Mouse (Mus musculus) telencephalon, adult 2 months (tissue): ENCODE results near the gene Clec4f.
A peak's percentile ranks its signal among the peaks of the same experiment; 100 is the strongest.
"Not testable (repeated sequence)": the region's sequence is repeated elsewhere in the genome, so short reads cannot be mapped to it uniquely, and the experiment has no call there.

Experiments
- DNase-seq: peaks from one replicate; pipeline ENCODE4 v3.0.0-alpha.2; 2011; ENCODE audit warnings: low read depth, low spot score

Gene Clec4f

DNA sequence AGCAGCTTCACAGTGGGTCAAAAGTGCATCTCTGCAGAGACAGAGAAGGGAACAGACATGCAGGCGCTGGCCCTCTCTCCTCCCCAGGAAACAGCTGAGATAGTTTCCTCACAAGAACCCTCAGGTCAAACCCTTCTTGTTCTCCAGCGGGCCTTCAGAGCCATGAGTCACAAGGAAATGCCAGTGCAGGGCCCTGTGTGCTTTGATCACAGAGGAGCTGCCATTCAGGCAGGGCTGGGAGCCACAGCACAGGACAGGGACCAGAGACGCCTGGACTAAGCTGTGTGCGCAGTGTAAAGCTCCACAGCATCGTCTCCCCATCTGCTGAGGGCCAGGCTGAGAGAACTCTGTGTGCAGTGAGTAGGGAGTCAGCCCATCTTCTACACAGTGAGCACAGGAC is 21.9 kb downstream of the Clec4f start:
- not testable (repeated sequence) for DNase-seq

DNA sequence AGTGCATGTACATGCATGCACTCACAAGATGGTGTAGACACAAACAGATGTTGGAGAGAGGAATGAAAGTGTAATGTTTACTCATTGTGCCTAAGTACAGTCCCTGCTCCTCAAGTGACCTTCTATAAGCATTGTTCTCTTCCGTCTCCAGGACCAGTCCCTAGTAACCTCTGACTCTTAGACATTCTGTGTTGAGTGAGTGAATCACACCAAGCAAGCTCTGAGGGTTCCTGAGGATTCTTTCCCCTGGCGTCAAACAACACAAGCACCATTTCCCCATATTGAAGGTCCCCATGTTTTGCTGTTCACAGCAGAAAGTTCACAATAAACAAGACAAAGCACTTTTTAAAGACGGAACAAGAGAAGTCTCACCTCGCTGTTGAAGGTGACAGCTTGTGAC is 24.2 kb downstream of the Clec4f start:
- no peak for DNase-seq

DNA sequence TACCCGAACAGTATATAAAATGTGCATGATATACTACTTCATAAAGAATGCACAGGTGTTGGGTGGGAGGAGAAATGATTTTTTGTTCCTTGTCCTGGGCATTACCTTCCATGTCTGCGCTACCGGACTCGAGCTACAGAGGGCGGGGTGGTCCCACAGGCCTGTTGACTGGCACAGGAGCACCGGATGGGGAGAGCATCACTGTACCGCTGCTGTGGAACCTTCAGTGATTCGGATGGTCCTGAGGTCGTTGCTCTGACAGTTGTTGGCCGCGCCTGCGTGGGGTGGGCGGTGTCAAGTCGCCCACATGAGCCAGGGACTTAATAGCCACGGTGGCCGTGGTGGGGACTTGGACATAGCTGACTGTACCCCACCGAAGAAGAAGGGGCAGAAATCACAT is 29.2 kb downstream of the Clec4f start:
- no peak for DNase-seq

DNA sequence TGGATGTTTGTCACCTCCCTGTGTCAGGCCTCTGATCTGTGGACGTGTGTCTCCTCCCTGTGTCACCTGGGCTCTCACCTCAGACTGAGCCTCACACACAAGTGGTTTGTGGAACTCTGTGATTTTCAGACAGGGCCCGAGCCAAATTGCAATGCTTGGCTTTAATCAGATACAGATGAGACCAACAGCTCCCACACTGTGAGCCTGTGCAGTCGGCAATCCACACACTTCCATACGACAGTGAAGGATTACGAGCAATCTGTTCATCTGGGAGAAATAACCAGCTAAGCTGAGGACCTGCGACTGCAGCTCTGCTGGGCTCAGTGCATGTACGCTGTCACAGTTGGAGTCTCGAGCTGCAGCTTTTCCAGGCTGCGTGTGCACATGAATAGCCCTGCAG is 36.0 kb downstream of the Clec4f start:
- peak; percentile 9 for DNase-seq

DNA sequence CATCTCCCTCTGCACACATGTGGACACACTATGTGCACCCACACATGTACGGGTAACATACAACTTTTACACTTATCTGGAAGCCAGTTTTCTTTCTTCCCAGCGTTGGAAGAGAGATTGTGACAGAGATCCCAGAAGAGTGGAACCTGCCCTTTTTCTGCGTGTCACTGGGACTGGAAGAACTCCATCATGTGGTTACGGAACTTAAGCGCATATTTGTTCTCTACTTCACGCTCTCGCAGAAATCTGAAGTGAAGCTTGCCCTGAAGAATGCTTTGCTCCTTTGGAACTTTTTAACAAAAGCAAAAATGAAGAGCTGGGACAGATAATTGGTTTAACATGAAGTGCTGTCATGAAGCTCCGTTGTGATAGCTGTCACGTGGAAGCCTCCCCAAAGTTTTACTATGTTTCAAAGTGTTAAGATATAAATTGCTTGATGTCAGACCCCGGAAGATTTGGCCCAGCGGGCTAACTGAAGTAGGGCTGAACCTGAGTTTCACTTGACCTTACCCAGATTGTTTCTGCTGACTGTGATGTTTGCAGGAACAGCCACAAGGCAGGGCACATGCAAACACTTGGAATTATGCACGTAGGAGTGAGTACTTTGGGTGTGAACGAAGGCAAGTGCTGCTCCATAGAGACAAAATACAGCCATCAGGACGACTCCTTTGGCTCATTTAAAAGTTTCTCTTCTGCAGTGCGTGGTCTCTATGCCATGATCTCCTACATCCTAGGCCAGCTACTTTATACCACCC is 38.2 kb downstream of the Clec4f start:
- no peak for DNase-seq

DNA sequence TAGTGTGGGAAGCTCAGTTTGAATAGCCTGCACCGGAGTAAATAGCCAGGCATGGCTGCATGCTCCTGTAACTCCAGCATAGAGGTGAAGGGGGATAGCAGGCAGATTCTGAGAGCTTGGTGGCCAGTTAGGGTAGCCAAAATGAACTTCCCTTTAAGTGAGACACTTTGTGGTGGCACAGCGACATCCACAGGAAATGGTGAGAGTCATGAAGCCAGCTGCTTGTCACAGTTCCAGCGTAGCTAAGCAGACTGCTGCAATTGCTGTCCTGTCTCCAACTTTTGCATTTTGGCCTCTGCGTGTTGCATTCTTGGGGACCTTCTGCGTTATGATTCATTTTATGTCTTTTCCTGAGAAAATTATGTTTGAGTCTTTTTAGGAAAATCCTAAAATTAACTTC is 39.5 kb downstream of the Clec4f start:
- DNase-seq, result no peak

DNA sequence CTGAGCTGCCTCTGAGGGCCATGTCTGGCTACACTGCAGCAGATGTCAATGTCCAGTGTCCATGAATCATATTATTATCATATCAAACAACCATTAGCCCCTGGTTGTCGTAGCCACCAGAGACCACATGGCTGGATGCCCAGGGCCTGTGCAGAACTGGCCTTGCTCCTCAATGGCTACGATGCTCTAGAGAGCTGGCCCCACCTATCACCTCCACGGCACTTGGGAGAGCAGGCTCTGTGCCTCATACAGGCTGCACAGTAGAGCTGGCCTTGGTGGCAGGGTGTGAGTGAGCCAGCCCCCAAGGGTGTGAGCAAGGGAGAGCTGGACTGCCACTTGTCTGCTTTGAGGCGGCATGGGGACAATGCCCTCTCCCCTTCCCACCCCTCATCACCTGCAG is 41.5 kb downstream of the Clec4f start:
- no peak for DNase-seq

DNA sequence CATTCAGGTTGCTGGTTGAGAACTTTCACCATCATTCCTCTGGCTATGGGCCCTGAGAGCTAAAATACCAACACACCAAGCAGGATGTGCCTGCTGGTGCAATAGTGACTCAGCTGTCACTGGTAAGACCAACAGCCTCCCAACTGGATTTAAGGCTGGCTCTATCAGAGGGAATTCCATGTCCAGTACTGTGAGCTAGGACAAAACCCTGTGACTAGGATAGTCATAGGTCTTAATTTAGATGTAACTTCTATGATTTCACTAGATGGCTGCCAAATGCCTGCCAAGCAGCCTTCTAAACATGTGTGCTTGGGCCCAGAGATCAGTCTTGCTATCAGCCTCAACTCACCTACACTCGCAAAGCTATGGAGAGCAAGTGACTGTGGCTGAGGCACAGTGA is 43.0 kb downstream of the Clec4f start:
- no peak for DNase-seq

DNA sequence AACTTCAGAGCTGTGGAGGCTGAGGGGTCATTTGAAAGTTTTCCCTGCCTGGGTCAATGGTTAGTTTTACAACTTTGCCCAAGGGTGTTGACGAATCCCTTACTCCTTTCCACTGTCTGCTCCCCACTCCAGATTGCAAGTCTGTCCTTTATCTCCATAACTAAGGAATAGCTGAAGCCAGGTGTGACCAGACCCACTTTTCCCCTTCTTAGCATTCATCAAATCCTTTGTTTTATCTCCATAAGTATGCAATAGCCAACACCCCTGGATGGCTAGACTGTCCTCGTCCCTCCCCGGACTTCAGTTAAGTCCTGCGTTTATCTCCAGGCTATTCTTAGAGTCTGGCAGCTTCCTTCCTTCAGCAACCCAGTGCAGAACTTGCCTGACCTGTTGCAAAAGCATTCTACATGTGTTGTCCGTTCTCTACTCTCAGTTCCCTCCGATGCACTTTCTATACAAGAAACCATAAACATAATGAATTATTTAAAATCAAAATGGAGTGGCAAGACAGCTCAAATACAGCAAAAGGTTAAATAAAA is 56.3 kb downstream of the Clec4f start:
- DNase-seq, result no peak

DNA sequence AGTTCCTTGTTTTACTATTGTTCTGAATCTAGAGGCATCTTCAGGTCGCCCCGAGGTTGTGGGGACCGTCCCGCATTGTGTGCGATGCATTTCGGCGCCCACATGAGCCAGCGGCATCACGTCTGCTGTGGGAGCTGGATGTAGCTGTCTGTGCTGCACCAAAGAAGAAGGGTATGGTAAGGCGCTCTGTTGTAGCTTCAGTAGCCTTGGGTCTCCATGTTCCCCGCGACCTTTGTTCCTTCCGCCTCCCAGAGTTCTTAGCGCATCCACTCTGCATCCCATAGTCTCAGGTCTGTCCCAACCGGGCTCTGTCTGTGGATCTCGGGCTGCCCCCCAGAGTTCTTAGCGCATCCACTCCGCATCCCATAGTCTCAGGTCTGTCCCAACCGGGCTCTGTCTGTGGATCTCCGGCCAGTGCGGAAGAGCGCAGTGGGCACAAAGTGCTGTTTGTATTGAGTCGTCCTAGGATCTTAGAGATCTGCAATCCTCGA is 56.9 kb downstream of the Clec4f start:
- DNase-seq, result no peak

DNA sequence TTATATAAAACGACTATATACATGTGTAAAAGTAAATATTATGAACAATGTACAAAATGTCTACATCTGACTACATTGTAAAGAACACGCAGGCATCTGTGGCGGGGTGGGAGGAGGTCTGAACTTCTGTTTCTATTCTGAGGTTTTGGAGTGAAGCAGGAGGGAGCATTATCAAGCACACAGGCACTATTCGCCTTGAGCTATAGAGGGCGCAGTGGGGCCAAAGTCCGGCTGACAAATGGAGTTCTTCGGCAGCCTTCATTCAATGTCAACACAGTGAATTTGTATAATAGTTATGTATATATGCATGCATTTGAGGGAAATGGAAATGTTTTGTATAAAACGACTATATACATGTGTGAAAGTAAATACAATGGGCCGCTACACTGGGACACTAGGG is 57.3 kb downstream of the Clec4f start:
- no peak for DNase-seq

DNA sequence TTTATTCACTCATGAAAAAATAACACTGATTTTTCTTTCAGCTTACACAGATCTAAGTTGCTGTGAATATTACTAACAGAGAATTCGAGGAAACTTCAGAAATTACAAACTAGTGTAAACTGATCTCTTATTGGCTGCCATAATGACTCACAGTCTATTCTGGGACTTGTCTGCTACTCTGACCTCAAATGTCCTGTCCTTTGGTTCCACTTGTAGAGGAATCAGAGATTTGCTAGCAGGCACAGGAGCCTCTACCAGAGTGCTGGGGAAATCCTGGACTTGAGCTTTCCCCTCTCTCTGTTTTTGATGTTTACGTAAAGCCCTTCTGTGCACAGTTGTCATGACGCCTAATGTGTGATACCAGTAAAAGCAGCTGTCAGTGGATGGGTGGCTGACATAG is 58.0 kb downstream of the Clec4f start:
- no peak for DNase-seq

DNA sequence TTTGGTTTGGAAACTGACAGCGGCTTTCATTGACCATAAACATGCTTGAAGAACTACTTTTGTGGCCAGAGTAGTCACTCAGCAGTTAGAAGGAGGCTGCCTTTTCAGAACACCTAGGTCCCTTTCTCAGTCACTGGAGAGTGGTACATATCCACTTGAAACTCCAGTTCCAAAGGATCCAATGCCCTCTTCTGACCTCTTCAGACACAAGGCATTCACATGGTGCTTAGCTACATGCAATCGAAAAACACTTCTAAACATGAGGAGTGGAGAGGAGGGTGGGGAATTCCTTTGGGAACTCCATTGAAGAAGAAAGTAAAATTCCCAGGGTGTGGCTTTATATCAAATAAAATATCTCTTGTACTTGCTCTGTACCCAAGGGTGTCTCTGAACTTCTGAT is 61.0 kb downstream of the Clec4f start:
- DNase-seq, result no peak
